Mouse (Mus musculus) stomach, postnatal 0 days (tissue): ENCODE results near the gene Serpinf2.
"Not testable (repeated sequence)": the region's sequence is repeated elsewhere in the genome, so short reads cannot be mapped to it uniquely, and the experiment has no call there.

Source experiments
- CTCF ChIP-seq: IDR thresholded peaks from 2 replicates; pipeline ENCODE4 v1.5.1; 2016; ENCODE audit warnings: antibody characterized with exemption, low read depth, mild to moderate bottlenecking, moderate library complexity
- EP300 ChIP-seq: optimal IDR thresholded peaks from 2 replicates; pipeline ENCODE3; 2016; ENCODE audit warnings: antibody characterized with exemption

DNA sequence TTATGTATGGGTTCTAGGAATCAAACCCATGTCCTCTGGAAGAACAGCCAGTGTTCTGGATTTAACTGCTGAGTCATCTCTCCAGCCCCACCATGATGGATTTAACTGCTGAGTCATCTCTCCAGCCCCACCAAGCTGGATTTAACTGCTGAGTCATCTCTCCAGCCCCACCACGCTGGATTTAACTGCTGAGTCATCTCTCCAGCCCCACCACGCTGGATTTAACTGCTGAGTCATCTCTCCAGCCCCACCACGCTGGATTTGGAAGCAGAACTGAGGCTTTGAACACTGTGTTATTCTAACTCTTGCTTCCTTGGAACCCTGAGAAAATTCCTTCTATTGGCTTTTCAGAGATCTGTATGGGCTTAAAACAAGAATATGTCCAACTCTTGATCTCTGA is 55.9 kb downstream of the Serpinf2 start:
- not testable (repeated sequence) for TF ChIP-seq CTCF, EP300
